Mouse (Mus musculus): ENCODE data around the gene Gm28035. TPM values are rescaled to one million over a fixed set of nuclear protein-coding genes. Genes with fewer than 3 reads are reported as not detected.

The Gm28035 gene
- polyA plus RNA-seq, 1 experiment from 2014 or later: 0.25 TPM

DNA sequence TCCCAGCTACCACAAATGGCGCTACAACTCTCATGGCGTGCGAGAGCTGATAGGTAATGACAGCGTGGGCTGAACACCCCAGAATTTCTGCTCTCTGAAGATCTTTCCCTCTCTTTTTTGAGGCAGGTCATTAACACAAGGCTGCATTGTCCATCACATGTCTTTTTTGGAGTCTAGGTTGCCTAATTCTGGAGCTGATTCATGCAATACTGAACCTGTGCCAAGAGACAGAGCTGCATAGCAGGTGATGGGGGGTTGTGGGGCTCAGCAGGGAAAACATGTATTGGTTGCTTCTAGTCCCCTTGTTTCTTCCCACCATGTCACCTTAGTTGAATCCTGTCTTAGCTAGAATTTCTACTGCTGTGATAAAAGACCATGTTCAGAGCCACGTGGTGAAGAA lies 84.9 kb downstream of the Gm28035 start:
- Histone ChIP-seq H3K4me3 (no peak overlapping the region), H3K4me2 (no peak overlapping the region), H3K27me3 (no peaks in the 10 kb centered on the region), H3K9me3 (no peaks in the 10 kb centered on the region), H3K9ac (no peak overlapping the region), H3K27ac (no peak overlapping the region), H3K4me1 (no peaks in the 10 kb centered on the region), H3K36me3 (peaks cover 91% of the 10 kb centered on the region)
- no peak for ATAC-seq (ENCODE audit: borderline replicate concordance, extremely low read depth, low FRiP score, low TSS enrichment)
- WGBS: 88% methylated on average over 5 of the region's 5 CpGs

DNA sequence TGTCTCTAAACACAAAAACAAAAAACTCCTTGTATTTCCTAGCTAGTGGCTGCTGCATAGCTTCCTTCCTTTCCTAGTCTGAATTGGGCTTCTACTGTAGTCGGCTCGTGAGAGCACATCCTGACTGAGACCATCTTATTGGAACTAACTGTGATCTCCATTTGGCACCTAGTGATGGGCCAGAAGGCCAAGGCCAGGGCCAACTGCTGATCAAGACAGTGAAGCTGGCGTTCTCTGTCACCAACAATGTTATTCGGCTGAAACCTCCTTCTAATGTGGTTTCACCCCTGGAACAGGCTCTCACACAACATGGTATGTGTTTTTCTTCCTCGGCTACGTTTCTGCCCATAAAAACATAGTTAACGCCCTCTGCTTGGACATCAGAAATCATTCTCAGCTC lies 86.9 kb downstream of the Gm28035 start:
- no peak overlapping the region for H3K4me3 ChIP-seq
- no peaks in the 10 kb centered on the region for H3K27me3 ChIP-seq
- no peak for ATAC-seq (ENCODE audit: borderline replicate concordance, extremely low read depth, low FRiP score, low TSS enrichment)
- no peaks in the 10 kb centered on the region for H3K9me3 ChIP-seq
- WGBS: 82% methylated on average over 7 of the region's 7 CpGs
- H3K9ac ChIP-seq: no peak overlapping the region
- no peak overlapping the region for H3K4me2 ChIP-seq
- no peaks in the 10 kb centered on the region for H3K4me1 ChIP-seq
- peaks cover 93% of the 10 kb centered on the region for H3K36me3 ChIP-seq
- no peak overlapping the region for H3K27ac ChIP-seq

DNA sequence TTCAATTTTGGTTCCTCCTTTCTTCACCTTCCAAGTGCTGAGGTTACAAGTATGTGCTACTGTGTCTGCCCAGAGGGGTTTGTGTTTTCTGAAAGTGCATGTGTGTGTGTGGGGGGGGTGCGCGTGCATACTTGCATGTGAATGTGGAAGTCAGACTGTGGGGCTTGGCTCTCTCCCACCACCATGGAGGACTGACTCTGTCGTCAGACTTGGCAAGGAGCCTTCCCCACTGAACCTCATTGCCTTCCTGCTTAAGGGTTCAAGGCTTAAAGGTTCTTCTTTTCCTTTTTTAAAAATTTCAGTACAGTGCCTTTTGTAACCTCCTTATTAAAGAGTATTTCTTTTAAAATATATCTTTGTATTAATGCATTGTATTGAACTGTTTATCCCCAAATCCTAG lies 88.4 kb downstream of the Gm28035 start:
- WGBS: 89% methylated on average over 3 of the region's 3 CpGs
- Histone ChIP-seq H3K4me1 (no peaks in the 10 kb centered on the region), H3K4me3 (no peak overlapping the region)

More for the DNA sequence above, 88.4 kb downstream of the Gm28035 start:
- Histone ChIP-seq H3K4me2 (no peak overlapping the region), H3K9ac (no peak overlapping the region), H3K9me3 (no peaks in the 10 kb centered on the region), H3K27me3 (no peaks in the 10 kb centered on the region), H3K36me3 (peaks cover 93% of the 10 kb centered on the region), H3K27ac (no peak overlapping the region)
- ATAC-seq (ENCODE audit: borderline replicate concordance, extremely low read depth, low FRiP score, low TSS enrichment): no peak

Other genes starting within 250 kb of the Gm28035 start
- gene Wdr34, start 191.7 kb upstream of the Gm28035 start, polyA plus RNA-seq (2015; fragmentation: Nextera tagmentation; extraction: Ambion mirVana): 34.0 and 34.5 TPM in 2 replicates
- gene Set, start 183.2 kb upstream of the Gm28035 start, polyA plus RNA-seq (2015; fragmentation: Nextera tagmentation; extraction: Ambion mirVana): 449 and 465 TPM in 2 replicates
- 13.2 and 14.7 TPM in 2 replicates for gene Pkn3, start 162.9 kb upstream of the Gm28035 start, polyA plus RNA-seq (2015; fragmentation: Nextera tagmentation; extraction: Ambion mirVana)
- gene Zdhhc12, start 146.9 kb upstream of the Gm28035 start, polyA plus RNA-seq (2015; fragmentation: Nextera tagmentation; extraction: Ambion mirVana): 31.4 and 32.5 TPM in 2 replicates
- 6.5 and 8.1 TPM in 2 replicates for gene Zer1, start 116.0 kb upstream of the Gm28035 start, polyA plus RNA-seq (2015; fragmentation: Nextera tagmentation; extraction: Ambion mirVana)
- gene Tbc1d13, start 106.8 kb upstream of the Gm28035 start, polyA plus RNA-seq (2015; fragmentation: Nextera tagmentation; extraction: Ambion mirVana): 8.3 and 9.5 TPM in 2 replicates
- 16.2 and 16.7 TPM in 2 replicates for gene Endog, start 69.1 kb upstream of the Gm28035 start, polyA plus RNA-seq (2015; fragmentation: Nextera tagmentation; extraction: Ambion mirVana)
- 70.9 and 71.8 TPM in 2 replicates for gene Spout1, start 62.1 kb upstream of the Gm28035 start, polyA plus RNA-seq (2015; fragmentation: Nextera tagmentation; extraction: Ambion mirVana)
- 10.6 and 11.3 TPM in 2 replicates for gene Kyat1, start 34.7 kb upstream of the Gm28035 start, polyA plus RNA-seq (2015; fragmentation: Nextera tagmentation; extraction: Ambion mirVana)
- gene Lrrc8a, start 2.9 kb upstream of the Gm28035 start, polyA plus RNA-seq (2015; fragmentation: Nextera tagmentation; extraction: Ambion mirVana): 39.1 and 40.9 TPM in 2 replicates
- 7.1 and 7.3 TPM in 2 replicates for gene Phyhd1, start 25.6 kb downstream of the Gm28035 start, polyA plus RNA-seq (2015; fragmentation: Nextera tagmentation; extraction: Ambion mirVana)
- not detected in 2 replicates for gene Gm28038, start 40.5 kb downstream of the Gm28035 start, polyA plus RNA-seq (2015; fragmentation: Nextera tagmentation; extraction: Ambion mirVana)
- gene Dolk, start 45.8 kb downstream of the Gm28035 start, polyA plus RNA-seq (2015; fragmentation: Nextera tagmentation; extraction: Ambion mirVana): 28.8 and 31.9 TPM in 2 replicates
- 28.2 and 30.4 TPM in 2 replicates for gene Nup188, start 45.8 kb downstream of the Gm28035 start, polyA plus RNA-seq (2015; fragmentation: Nextera tagmentation; extraction: Ambion mirVana)
- 74.3 and 80.3 TPM in 2 replicates for gene Sh3glb2, start 118.8 kb downstream of the Gm28035 start, polyA plus RNA-seq (2015; fragmentation: Nextera tagmentation; extraction: Ambion mirVana)
- gene Miga2, start 123.7 kb downstream of the Gm28035 start, polyA plus RNA-seq (2015; fragmentation: Nextera tagmentation; extraction: Ambion mirVana): 21.2 and 24.2 TPM in 2 replicates
- 37.7 and 46.9 TPM in 2 replicates for gene Dolpp1, start 151.7 kb downstream of the Gm28035 start, polyA plus RNA-seq (2015; fragmentation: Nextera tagmentation; extraction: Ambion mirVana)
- 32.0 and 34.1 TPM in 2 replicates for gene Crat, start 175.2 kb downstream of the Gm28035 start, polyA plus RNA-seq (2015; fragmentation: Nextera tagmentation; extraction: Ambion mirVana)
- 164 and 165 TPM in 2 replicates for gene Ptpa, start 175.5 kb downstream of the Gm28035 start, polyA plus RNA-seq (2015; fragmentation: Nextera tagmentation; extraction: Ambion mirVana)
- 2.0 and 2.8 TPM in 2 replicates for gene Ier5l, start 233.7 kb downstream of the Gm28035 start, polyA plus RNA-seq (2015; fragmentation: Nextera tagmentation; extraction: Ambion mirVana)